Mouse (Mus musculus) c-Kit-positive CD71-negative TER-119-negative erythroid progenitor cells, embryonic 14.5 days (primary cell): ENCODE measurements at regions not wholly inside any gene's neighbourhood (a gene's known extent, or its start where the extent isn't known, plus 50 kb on each side); places are given as distances from the start of the nearest gene placed in this dataset.

Experiments
- DNase-seq: peaks from one replicate; pipeline ENCODE4 v3.0.0-alpha.2; 2013; ENCODE audit warnings: low read depth

DNA sequence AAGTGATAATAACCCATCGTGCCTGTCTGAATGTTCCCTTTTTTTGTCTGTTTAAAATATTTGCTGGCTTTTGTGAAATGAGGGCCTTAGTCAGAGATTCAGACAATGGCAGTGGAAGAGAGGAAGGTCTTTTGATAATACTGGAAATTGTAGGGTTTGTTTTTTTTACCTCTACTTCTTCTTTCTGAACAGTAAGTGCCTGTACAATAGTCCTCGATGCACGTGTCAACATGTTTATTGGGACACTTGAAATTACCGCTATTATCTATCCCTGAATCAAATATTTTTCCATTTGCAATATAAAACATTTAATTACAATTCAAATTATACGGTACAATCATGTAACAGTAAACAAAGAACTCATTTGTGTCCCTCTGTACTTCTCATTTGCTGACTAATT, 733.5 kb downstream of the Fam19a2 start:
- DNase-seq = no peak

DNA sequence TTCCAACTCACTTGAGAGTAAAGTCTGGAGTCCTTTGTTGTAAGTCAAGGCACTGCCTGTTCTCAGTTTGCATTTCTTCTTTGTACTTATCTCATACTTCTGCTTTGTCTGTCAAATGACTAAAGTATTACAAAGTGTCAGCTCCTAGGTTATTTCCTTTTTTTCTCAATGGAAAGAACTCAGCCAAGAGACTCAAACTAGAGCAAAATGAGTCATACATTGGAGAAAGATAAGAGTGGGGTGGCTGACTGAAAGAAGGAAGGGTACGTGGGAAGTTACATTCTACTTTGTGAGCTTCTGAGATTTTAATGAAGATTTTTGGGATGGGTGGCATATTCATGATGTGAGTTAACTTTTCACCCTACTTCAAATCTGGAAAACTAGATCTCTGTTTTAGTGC, 735.2 kb downstream of the Fam19a2 start:
- DNase-seq = no peak

DNA sequence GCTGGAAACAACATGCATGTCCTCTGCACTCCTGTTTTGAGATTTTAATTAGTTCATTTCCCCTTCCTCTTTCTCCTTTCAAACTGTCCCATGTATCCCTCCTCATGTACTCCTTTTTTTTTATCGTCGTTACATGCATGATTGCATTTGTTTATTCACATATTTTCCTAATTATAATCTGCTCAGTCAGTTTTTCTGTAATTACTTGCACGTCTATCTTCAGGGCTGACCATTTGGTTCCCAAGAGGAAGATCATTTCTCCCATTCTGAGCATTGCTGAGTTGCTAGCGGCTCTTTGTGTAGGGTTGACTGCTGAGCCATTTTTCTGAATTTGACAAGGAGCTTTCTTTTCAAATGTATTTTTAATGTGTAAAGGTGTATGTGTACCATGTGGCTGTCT, 781.2 kb downstream of the Fam19a2 start:
- DNase-seq = no peak

DNA sequence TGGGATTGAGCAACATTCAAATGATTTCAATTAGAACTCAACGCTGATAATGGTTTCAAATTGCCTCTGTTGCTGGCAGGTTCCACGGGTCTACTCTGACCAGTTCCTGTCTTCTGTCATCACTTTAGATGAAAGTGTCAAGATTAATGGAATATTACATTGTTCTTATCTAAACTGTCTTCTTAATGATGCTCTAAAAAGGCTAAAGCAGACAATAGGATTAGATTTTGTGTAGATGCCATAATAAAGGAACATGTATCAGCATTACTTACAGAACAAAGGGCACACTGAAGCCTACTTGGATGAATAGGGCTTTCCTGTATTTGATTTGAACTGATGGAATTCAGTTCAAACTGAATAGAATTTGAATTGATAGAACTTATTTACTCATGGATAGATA, 782.0 kb downstream of the Fam19a2 start:
- DNase-seq = no peak

DNA sequence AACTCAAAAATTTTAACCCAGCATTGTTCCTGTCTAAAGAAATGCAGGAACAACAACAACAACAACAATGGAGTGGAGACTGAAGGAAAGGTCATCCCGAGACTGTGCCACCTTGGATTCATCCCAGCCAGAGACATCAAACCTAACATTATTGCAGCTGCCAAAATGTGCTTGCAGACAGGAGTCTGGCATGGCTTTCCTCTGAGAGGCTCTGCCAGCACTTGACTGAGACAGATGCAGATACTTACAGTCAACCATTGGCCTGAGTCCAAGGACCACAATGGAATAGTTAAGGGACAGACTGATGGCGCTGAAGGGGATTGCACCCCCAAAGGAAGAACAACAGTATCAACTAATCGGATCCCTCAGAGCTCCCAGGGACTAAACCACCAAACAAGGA, 819.0 kb downstream of the Fam19a2 start:
- DNase-seq = no peak

DNA sequence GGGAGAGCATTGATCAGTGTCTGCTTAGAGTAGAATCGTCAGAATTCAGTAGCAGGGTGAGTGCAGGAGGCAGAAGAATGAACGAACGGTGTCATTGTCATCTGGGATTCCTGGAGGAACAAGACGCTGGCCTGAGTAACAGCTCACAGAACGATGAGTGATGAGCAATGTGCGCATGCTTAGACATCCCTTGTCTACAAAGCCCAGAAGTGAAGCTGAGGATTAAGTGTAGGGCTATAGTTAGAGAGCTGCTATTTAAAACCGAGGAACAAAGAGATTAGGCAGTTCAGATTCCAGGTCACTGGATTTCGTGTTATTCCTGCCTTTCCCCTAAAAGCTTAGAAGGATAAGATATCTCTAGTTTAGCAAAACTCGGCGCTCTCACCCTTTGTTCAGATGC, 826.8 kb downstream of the Fam19a2 start:
- no peak for DNase-seq

DNA sequence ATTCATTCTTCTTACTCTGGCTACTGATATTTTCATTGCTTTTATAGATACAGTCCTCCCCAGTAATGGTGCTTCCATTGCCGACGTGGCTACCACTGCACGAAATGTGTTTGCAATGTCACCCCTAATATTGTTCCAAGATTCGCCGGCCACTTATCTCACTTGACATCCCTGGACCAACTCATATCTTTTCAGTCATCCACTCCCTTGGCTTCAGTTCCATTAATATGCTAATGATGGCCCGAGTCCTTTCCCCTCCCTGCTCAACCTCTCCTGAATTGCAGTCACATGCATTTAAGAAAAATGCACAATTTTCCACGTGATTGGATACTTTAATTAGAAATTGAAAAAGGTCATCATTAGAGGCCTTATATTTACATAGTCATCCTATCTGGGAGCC, 827.6 kb downstream of the Fam19a2 start:
- DNase-seq = no peak

DNA sequence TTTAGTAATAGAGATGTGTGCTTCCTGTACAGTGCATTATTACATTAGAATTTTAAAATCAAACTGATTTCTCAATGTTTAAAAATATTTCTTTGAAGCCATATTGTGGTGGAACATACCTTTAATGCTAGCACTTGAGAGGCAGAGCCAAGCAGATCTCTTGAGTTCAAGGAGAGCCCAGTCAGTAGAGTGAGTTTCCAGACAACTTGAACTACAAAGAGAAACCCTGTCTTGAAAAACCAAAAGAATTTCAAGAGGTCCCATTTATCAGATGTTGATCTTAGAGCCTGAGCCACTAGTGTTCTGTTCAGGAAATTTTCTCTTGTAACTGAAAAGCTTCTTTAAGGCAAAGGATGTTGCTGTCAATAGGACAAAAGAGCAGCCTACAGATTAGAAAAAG, 855.8 kb downstream of the Fam19a2 start:
- no peak for DNase-seq

DNA sequence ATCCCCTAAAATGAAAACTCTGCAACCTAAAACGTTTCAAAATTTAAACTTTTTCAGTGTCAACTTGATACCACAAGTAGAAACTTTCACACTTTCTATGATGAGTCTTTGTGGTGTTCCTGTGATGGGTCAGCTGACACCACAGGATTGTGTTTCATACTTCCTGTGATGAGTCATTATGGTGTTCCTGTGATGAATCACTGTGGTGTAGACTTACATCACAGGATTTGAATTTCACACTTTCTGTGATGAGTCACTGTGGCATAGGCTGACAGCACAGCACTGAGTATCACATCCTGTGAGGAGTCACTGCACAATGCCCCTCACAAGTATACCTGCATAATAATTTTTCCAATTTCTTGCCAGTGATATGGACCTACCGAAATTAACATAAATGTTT, 874.7 kb downstream of the Fam19a2 start:
- DNase-seq = peak; percentile 4

DNA sequence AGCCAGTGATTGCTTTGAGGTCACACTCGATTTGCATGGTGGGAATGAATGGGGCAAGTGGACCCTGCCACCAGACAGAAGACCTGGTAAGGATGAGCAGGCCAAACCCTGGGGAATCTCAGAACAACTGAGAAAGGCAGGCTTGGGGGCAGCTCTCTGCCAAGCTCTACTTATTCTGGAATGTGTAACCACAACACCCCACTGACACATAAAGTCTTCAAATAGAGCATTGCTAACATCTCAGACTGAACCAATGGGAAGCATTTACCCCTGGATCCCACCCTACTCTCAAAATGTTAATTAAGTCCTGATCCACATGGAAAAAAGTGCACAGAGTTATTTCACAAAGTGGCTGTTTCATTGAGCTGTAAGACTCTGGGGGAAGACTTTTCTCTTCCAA, 878.5 kb downstream of the Fam19a2 start:
- DNase-seq = no peak

DNA sequence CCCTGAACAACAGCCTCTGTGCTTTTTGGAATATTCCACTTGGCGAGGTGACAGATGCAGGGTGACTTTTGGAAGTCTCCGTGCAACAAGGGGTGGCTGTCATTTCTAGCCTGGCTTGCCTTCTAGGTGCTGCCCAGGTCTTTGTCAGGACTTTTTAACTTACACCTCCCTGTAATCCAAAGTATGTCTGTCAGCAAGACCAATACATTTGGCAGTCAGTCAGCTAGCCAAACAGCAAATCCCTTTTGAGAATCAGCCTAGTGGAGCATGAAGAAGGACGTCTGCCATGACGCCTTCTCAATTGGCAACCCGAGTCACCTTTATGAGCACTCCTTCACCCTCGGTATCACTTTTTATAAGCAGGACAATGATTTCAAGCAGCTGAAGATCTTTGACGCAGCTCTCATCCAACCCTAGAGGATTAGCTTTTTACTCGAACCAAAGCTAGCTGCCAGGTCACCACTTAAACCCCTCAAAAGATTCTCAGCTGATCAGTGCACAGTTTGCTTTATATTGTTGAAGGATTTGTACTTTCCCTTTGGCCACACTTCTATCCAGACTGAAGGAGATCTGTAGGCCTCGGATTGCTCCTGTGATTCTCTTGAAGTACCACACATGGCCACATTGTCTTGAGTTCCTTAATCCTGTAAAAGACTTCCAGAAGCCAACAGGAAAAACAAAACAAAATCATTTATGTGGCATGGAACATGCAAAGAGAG, 883.1 kb downstream of the Fam19a2 start:
- no peak for DNase-seq

DNA sequence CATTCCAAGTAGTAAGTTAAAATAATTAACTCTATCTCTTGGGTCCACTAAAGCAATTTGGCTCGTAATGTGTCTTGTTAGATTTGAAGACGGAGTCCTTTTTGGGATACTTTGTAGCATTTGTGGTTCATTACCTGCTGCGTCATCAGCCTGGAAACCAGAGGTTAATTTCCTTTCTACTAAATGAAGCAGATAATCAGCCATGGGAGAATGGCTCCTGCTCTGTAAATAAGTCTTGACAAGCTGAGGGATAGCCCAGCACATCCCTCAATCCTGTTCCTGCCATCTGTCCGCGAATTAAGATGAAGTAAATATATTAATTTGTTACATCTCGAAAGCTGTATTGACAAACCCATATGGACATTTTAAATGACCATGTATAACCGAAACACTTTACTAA, 899.6 kb downstream of the Fam19a2 start:
- no peak for DNase-seq

DNA sequence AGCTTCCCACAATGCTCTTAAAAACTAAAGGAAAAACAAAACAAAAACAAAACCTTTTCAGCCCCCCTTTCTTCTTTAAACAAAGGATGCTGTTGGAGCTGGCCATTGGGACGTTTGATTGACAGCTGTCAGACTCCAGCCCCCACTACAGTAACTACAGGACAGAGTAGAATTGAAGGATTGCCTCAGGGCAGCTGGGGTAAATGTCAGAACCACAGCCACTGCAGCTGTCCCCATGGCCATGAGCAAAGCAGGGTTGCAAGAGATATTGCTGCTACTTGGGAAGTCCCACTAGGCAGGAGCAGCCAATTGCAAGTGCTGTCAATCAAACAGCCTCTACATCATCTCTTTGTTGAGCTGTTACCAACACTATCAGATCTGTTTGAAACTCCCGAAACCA, 911.8 kb downstream of the Fam19a2 start:
- no peak for DNase-seq

DNA sequence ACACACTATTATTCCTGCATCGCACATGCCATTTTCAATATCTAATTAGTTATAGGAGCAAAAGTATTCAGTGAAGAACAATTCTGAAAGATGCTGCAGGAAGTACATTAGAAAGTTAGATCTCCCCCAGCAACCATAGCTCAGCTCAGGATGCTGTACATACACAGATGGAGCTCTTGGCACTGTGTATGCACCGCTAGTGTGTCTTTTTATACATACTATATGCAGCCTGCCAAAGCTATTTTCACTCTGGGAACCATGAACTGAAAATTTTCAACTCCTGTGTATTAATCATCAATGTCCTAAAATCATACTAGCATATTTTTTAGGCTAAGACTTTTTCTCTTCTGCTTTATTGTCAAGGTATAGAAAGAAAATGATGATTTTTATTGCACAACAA, 944.5 kb downstream of the Fam19a2 start:
- DNase-seq = no peak

DNA sequence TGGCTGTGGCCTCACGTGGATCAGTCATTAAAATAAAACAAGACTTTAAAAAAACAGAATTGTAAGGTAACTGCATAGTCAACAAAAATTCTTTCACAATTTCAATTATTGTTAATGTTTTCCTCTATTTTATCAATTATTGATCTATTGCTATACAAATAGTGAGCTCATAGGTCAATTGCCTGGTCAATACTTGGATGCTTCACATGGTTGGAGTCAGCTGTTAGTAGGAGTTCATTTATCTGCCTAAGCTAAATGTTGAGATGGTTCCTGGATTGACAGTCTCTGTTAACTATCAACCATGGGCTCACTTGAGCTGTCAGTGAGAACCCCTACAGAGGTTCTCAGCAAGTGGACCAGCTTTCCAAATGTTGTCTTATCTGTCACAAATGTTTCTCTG, 955.7 kb downstream of the Fam19a2 start:
- no peak for DNase-seq

DNA sequence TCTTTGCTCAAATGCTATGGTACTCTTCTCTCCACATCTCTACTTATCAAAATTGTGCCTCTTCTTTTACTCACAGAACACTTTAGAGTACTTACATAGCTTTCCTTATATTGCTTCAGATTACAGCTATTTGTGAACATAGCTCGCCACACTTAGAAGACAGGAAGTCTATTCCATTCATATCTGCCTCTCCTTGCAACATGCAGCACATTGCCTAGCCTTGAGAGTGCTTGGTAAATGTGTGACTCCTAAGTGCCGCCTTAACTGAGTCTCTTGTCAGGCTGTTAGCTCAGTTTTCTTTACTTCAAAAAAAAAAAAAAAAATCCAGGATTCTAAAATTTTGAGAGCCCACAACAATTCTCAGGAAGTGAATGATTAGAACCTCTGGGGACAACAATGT, 958.3 kb downstream of the Fam19a2 start:
- no peak for DNase-seq

DNA sequence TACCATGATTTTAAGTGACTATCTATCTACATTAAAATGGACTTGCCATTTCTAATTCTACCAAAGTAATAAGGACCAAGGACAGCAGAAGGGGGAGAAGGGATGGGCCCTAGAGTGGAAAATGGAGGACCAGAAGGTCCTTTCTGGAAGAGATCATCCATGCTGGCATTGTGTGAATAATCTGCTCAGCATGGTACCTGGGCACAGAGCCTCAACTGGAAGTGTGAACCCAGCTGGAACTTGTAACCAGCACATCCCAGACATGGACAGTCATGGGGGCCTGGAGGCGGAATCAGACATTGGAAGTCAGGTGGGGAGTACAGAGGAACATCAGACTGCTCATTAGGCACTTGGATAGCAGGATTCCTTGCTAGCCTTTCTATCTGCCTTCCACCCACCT, 963.3 kb downstream of the Fam19a2 start:
- no peak for DNase-seq

DNA sequence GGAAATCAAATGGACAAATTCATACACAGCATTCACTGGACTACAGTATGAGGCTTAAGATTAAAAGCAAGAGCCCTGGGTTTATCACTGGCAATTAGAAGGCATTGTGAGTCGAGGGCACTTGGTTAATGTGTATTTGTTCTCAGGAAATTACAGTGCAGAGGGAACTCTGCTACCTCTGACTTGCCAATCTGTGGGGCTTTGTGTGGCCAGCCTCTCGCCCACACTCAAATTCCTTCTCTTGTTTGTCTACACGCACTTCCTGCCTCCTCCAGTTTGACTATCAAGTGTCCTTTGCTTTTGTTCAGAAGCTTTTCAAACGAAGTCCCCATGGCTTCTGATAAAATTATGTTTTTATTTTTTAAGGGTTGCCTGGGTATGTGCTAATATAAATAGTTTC, 985.6 kb downstream of the Fam19a2 start:
- DNase-seq = no peak

DNA sequence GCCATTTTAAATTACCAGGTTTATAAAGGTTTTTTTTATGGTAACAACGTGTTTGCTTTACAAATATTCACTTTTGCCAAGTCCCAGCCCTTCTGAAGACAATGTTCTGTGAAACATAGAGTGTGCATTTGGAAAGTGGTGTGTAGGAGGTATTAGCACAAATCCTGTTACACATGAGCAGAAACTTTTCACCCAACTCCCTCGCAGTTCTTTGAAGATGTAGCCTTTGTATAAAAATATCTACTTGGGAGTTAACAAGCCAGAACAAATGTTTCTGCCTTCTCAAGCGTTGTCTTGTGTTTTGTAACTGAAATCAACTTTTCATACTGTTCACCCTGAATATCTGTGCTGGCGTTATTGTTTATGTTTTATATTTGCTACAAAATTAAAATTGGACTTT, 986.2 kb downstream of the Fam19a2 start:
- DNase-seq = no peak

DNA sequence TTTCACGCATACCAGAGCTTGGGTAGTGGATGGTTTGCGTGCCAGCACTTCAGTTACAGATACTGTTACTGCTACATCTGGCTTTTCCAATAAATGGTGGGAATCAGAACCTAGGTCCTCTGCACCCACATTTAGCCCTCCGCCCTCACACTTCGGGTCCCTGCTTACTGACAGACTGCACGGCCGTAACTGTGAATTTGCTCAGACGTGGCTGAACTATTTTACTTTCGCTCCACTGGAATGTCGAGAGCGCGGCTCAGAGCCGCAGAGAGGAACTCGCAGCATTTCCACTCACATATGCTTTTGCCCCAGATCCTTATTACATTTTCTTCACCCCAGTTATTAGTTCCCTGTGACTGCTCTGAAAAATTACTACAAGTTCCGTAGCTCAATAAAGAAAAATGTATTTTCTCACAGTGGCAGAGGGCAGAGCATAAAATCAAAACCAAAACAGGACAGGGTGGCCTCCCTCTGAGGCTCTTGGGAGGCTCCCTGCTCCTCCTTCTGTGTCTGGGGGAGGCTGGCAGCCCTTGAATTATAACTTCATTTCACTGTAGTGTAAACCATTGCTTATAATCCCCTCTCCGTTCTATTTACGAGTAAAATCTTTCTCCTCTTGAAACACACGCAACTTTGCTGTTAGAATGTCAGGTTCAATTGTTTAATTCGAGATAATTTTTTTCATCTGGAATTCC, 1024.7 kb downstream of the Fam19a2 start:
- DNase-seq = no peak

DNA sequence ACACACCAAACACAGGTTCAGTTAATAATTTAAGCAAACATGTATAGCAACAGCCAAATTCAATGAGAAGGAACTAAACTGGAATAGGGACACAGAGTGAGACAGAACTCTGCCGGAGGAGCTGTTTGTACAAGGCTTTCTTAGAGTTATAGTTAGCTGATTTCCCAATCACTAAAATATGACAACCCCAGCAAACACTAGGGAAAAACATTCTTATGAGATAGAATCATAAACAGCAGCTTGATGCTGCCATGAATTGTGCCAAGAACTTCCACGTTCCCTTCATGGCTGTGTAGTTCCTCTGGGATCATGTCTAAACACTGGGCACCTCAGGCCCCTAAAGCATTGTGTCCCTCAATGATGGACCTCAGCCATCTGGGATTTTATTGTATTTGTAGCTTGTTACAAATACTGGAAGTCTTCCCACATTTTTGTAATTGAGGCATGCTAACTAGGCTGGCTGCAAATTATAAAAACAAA, 1033.4 kb downstream of the Fam19a2 start:
- DNase-seq = no peak

DNA sequence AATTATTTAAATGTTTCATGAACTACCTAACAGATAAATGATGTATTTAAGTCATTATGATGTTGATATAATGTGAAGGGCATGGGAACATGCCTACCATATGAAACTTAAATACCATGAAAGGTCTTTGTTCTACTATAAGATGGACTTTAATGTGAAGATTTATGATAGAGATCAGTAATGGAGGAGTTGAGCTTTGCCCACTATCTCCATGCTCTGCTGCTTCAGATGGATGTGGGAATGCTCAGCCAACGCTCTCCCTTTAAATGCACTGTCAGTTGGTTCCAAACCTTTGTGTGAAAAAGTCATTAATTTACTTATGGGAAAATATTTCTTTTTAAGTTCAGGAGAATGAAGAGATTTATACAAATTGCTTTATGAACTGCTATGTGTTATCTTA, 1040.9 kb downstream of the Fam19a2 start:
- DNase-seq = no peak

DNA sequence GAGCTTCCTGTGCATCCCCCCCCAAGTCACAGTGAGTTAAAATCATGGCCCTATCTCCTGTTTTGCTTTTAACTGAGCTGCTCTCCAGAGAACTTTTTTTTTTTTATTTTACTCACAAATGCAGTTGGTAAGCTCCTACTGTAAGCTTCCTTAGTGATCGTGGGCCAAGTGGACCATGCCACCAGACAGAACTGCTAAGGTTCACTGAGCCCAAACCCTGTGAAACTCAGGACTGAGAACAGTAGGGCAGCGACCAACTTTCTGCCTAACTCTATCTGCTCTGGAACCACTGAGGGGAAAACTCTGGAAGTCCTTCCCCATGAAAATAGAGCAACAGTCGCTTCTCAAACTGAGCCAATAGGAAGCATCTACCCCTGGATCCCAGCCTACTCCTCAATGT, 1041.8 kb downstream of the Fam19a2 start:
- DNase-seq = no peak

DNA sequence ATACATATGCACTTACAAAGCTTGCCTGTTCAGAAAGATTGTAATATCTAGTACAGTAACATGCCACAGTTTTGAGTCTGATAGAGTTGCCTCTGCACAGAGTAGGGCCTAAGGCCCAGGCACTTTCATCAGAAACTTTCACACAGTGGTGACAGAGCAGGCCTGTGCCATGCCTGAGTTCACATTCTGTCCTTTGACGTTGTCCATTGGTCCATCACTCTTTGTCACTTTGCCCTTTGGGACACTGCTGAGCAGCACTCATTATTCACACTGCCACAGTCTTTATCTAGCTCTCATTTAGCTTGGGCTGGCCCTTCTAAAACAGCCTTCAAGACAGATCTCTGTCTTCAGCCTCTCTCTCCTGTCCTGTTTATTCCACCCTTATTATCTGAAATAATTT, 1055.0 kb downstream of the Fam19a2 start:
- DNase-seq = no peak
